Mouse (Mus musculus): ENCODE results near the gene Gm17334. TPM values are rescaled to one million over a fixed set of nuclear protein-coding genes. Genes with fewer than 3 reads are reported as not detected.

Gm17334 gene
- polyA plus RNA-seq, 1 experiment from 2014 or later, result not detected

DNA sequence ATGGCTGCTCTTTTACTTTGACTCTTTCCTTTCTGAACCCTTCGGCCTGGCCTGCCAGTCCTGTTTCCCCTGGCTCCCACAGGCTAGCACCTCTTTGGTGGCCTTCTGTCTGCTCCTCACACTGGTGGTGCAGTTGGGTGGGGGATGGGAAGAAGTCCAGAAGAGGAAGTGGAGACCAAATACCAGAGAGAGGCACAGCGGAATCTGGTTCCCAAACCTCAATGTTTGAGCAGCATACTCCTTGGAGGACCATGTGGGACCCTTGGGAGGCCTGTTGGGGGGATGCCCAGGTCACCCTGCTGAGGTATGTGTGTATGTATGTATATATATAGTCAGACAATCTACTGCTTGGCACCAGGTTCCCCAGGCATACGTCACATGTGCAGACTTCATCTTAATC is 21.0 kb upstream of the Gm17334 start:
- H3K4me3 ChIP-seq, result no peak overlapping the region
- peaks cover 29% of the 10 kb centered on the region for H3K4me1 ChIP-seq
- no peak for DNase-seq (ENCODE audit: extremely low spot score, low spot score)
- 88% methylated on average over 3 of the region's 3 CpGs for WGBS
- no peaks in the 10 kb centered on the region for H3K27me3 ChIP-seq (ENCODE audit: poor library complexity, severe bottlenecking)
- H3K27ac ChIP-seq, result no peak overlapping the region
- H3K36me3 ChIP-seq (replicated peaks), result no peaks in the 10 kb centered on the region
- peaks cover 4% of the 10 kb centered on the region; the same call in 1 of the 2 replicates for H3K9me3 ChIP-seq

DNA sequence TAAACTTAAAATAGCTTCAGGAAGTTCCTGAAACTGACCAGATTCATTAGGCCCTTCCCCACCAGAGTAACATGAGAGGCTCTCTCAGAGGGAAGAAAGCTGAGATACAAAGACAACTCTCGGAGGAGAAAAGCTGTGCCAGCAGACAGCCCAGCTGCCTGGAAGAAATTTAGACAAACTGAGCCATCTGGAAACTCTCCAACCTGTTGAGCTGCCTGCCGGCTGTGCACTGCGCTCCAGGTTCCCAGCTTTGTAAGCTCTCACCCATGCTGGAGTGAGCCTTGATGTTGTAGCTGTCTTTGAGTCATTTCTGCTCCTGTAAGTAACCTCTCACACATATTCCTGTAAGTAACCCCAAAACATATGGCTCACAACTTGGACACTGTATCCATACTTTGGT is 20.0 kb upstream of the Gm17334 start:
- Histone ChIP-seq H3K27ac (no peak overlapping the region), H3K4me1 (peaks cover 35% of the 10 kb centered on the region), H3K9me3 (peaks cover 4% of the 10 kb centered on the region; the same call in 1 of the 2 replicates), H3K4me3 (no peak overlapping the region), H3K27me3 (ENCODE audit: poor library complexity, severe bottlenecking) (no peaks in the 10 kb centered on the region), H3K36me3 (replicated peaks) (no peaks in the 10 kb centered on the region)
- 87% methylated on average over 3 of the region's 3 CpGs for WGBS
- no peak for DNase-seq (ENCODE audit: extremely low spot score, low spot score)

DNA sequence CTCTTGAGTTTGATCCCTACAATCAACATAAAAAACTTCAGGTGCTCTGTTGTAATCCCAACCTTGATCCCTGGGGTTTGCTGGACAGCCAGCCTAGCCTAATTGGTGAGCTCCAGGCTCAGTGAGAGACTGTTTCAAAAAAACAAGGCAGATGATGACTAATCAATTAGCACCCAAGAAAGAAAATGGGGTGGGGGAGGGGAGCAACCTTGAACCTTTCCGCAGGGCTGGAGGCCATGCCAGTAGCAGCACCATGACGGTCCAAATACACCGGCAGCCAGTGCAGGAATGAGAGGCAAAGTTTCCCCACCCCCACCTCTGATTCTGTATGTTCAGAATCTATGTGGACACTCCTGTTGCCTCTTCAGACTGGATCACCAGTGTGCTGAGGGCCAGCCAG is 16.3 kb upstream of the Gm17334 start:
- no peaks in the 10 kb centered on the region for H3K36me3 ChIP-seq (replicated peaks)
- no peak overlapping the region for H3K27ac ChIP-seq
- H3K4me3 ChIP-seq, result no peak overlapping the region
- 75% methylated on average over 3 of the region's 3 CpGs for WGBS
- DNase-seq (ENCODE audit: extremely low spot score, low spot score), result no peak
- H3K27me3 ChIP-seq (ENCODE audit: poor library complexity, severe bottlenecking), result no peaks in the 10 kb centered on the region
- peaks cover 4% of the 10 kb centered on the region; the same call in 1 of the 2 replicates for H3K9me3 ChIP-seq
- peaks cover 17% of the 10 kb centered on the region for H3K4me1 ChIP-seq

DNA sequence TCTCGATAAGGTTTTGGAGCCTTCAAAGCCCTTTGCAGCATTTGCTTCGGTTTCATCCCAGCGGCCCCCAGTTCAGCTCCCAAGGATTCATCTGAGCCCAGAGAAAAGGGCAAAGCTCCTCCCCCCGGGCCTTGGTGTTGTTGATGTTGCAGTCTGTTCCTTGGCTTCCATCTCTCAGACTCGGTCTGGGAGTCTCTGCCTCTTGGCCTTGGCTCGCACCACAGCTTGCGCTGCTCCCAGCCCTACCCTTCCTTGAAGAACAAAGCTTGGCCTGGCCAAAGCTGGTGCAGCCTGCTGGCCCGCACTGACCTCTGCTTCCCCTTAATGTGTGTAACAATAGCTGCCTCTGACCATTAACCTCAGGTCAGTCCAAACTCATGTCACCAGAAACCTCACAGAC is 15.2 kb upstream of the Gm17334 start:
- 68% methylated on average over 8 of the region's 8 CpGs for WGBS
- H3K9me3 ChIP-seq, result peaks cover 4% of the 10 kb centered on the region; the same call in 1 of the 2 replicates
- DNase-seq (ENCODE audit: extremely low spot score, low spot score), result no peak
- no peak overlapping the region for H3K4me3 ChIP-seq
- H3K27me3 ChIP-seq (ENCODE audit: poor library complexity, severe bottlenecking), result no peaks in the 10 kb centered on the region
- H3K36me3 ChIP-seq (replicated peaks), result no peaks in the 10 kb centered on the region
- H3K27ac ChIP-seq, result no peak overlapping the region
- peaks cover 23% of the 10 kb centered on the region for H3K4me1 ChIP-seq

DNA sequence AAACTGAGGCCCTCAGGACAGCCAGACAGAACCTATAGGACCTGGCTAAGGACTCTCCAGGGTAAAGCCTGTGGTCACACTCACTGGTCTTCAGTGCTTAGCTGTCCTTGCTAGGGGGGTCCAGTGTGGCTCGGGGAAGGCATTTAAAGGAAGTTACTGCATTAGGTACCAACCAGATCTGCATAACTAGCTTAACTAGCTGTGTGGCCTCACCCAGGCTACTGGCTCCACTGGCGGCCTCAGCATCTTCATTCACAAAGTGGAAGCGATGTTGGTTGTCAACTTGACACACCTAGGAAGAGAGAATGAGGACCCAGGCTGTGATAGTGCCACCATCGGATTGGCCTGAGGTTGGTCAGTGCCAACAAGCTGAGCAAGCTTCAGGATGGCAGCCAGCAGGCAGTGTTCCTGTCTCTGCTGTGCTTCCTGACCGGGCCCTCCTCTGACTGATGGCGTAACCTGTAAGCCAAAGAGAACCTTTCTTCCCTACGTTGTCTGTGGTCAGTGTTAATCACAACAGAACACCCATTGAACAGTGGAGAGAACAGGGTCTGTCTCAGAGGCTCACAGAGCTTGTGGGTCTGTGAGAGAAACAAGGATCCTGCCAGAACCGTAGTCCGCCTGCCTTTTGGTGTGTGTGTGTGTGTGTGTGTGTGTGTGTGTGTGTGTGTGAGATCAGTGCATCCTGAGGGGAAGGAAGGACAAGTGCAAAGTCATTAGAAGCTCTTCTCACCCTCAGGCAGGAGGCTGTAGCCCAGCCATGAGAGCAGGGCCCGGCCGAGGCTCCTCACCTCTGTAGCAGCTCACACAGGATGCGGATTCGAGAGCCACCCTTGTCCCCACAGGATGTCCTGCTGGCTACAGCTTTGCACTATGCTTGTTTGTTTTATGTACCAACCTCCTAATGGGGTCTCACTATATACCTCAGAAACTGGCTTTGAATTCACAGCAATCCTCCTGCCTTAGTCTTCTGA is 13.4 kb upstream of the Gm17334 start:
- H3K4me1 ChIP-seq, result peaks cover 23% of the 10 kb centered on the region
- H3K27ac ChIP-seq, result no peak overlapping the region
- no peaks in the 10 kb centered on the region for H3K27me3 ChIP-seq (ENCODE audit: poor library complexity, severe bottlenecking)
- WGBS, result 87% methylated on average over 13 of the region's 13 CpGs
- H3K9me3 ChIP-seq, result peaks cover 4% of the 10 kb centered on the region; the same call in 1 of the 2 replicates
- no peak overlapping the region for H3K4me3 ChIP-seq
- no peaks in the 10 kb centered on the region for H3K36me3 ChIP-seq (replicated peaks)
- DNase-seq (ENCODE audit: extremely low spot score, low spot score), result no peak

DNA sequence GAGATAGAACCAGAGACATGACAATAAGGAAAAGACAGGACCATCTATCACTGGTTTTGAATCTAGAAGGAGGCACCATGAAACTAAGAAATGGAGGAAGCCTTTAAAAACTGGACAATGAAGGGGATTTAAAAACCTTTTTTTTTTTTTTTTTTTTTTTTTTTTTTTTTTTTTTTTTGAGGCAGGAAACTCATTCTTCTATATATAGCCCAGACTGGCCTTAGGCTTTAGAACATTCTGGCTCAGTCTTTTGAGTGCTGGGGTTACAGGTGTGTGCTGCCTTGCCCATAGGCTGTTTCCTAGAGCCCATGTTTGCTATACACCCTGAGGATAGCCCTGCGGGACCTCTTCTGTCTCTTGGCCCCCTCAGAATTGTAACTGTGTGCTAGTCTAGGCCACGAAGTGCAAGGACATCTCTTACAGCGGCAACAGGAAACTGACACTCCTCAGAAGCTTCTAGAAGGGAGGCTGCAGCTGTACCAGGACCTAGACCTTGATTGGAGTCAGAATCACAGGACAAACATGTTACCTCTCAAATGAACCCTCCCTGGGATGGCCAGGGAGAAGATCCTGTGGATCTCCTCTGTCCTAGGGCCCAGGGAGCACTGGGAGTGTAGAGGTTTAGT is 12.4 kb upstream of the Gm17334 start:
- WGBS, result 84% methylated on average over 3 of the region's 3 CpGs
- Histone ChIP-seq H3K9me3 (peaks cover 3% of the 10 kb centered on the region; the same call in 1 of the 2 replicates), H3K4me3 (no peak overlapping the region), H3K36me3 (replicated peaks) (no peaks in the 10 kb centered on the region), H3K4me1 (peaks cover 23% of the 10 kb centered on the region), H3K27me3 (ENCODE audit: poor library complexity, severe bottlenecking) (no peaks in the 10 kb centered on the region), H3K27ac (no peak overlapping the region)
- DNase-seq (ENCODE audit: extremely low spot score, low spot score), result no peak

DNA sequence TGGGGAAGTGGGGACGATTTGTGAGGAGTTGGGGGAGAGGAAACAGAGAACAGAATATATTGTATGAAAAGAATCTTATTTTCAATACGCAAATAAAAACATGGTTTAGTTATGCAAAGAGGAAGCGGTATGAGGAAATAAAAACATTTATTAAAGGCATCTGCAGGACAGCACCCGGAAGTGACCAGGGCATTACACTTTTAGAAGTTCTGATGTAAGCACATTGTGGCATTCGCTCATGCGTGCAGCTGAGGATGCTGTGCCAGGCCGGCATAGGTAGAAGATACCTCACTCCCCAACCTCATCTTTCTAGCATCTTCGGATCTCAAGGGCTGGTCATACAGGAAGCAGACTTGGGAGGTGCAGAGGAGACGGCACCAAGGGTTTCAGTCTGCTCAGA is 10.3 kb upstream of the Gm17334 start:
- 89% methylated on average over 9 of the region's 9 CpGs for WGBS
- Histone ChIP-seq H3K27ac (no peak overlapping the region), H3K36me3 (replicated peaks) (no peaks in the 10 kb centered on the region), H3K4me3 (no peak overlapping the region), H3K9me3 (no peaks in the 10 kb centered on the region), H3K27me3 (ENCODE audit: poor library complexity, severe bottlenecking) (no peaks in the 10 kb centered on the region), H3K4me1 (peaks cover 11% of the 10 kb centered on the region)
- DNase-seq (ENCODE audit: extremely low spot score, low spot score), result no peak

DNA sequence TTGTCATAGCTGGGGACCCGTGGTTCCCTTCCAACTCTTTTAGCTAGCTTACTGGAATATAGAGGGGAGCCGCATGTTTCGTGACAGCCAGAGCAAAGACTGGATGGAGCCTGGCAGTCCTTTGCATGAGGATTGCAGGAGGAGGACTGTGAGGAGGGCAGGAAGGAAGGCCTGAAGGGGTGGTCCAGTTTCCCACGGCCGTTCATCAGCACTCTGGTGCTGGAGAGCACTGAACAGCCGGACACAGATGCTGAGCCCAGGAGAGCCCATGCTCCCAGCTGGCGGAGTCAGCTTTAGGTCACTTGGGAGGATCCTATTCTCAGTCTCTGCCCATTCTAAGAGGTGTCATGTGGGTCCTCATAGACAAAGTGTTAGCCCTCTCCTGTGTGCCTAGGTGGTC is 9.0 kb upstream of the Gm17334 start:
- DNase-seq (ENCODE audit: extremely low spot score, low spot score), result no peak
- Histone ChIP-seq H3K4me3 (no peak overlapping the region), H3K27ac (no peak overlapping the region), H3K27me3 (ENCODE audit: poor library complexity, severe bottlenecking) (no peaks in the 10 kb centered on the region), H3K36me3 (replicated peaks) (0 out of 2 replicates have a peak, but pooled peaks cover under 1% of the 10 kb centered on the region), H3K4me1 (peaks cover 6% of the 10 kb centered on the region; the same call in 1 of the 2 replicates), H3K9me3 (no peaks in the 10 kb centered on the region)
- WGBS, result 86% methylated on average over 7 of the region's 7 CpGs

DNA sequence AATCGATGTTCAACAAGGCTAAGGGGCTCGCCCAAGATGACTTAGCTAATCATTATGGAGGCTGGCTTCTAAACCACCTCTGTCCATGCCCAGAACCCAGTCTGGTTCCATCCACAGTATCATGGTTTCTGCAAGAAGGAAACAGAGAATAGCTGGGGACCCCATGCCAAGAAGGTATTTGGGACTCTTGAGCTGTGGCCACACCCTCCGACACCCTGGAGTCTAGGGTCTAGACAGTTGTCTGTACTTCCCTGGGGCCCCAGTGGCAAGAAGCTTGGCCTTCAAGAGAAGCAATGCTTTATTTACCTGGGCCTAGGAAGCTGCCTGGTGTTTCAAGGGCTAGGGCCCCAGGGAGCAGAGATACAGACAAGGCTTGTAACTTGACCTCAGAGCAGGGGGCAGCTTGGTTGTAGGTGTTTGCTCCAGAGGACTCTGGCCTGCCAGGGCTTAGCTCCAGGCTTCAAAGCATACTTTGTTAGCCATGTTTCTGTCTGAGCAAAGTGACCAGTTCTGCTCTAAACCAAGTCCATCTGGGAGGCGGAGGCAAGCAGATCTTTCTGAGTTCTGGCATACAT is 8.3 kb upstream of the Gm17334 start:
- Histone ChIP-seq H3K27me3 (ENCODE audit: poor library complexity, severe bottlenecking) (no peaks in the 10 kb centered on the region), H3K9me3 (no peaks in the 10 kb centered on the region), H3K36me3 (replicated peaks) (peaks cover 4% of the 10 kb centered on the region), H3K4me1 (peaks cover 6% of the 10 kb centered on the region; the same call in 1 of the 2 replicates), H3K4me3 (no peak overlapping the region), H3K27ac (no peak overlapping the region)
- DNase-seq (ENCODE audit: extremely low spot score, low spot score), result no peak
- WGBS, result 91% methylated on average over 4 of the region's 4 CpGs

DNA sequence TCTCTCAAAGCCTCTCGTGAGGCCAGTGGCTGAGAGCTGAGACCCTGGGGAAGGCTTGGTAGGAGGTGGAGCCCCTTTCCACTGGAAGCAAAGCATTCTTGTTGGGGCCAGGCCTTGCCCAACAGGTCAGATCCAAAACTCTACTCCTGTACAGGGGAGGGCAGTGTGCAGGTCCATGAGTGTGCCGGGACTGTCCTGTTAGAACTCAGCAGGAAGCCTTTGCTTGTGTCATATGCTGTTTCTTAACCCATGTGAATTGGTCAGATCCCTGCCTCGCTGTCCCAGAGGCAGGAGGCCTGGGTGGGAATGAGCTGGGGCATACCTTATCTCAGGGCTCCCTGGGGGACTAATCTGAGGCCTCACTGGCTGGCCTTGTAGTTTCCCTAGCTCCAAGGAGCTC is 7.3 kb upstream of the Gm17334 start:
- Histone ChIP-seq H3K9me3 (no peaks in the 10 kb centered on the region), H3K27ac (no peak overlapping the region), H3K36me3 (replicated peaks) (peaks cover 9% of the 10 kb centered on the region), H3K4me1 (peaks cover 6% of the 10 kb centered on the region; the same call in 1 of the 2 replicates), H3K4me3 (no peak overlapping the region), H3K27me3 (ENCODE audit: poor library complexity, severe bottlenecking) (no peaks in the 10 kb centered on the region)
- 80% methylated on average over 3 of the region's 3 CpGs for WGBS
- DNase-seq (ENCODE audit: extremely low spot score, low spot score), result no peak

DNA sequence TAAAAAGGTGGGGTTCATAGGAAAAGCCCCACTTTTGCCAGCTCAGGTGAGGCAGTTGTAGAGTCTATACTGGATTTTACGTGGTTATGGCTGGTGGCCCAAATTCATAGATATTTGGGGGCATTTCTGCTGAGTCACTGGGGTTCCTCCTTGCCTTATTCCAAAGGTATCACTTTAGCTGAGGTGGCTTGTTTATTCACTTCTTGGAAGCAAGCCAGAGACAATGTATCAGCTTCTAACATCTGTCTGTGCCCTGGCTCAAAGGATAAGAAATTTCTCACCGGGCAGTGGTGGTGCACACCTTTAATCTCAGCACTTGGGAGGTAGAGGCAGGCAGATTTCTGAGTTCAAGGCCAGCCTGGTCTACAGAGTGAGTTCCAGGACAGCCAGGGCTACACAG is 6.8 kb upstream of the Gm17334 start:
- H3K27me3 ChIP-seq (ENCODE audit: poor library complexity, severe bottlenecking), result no peaks in the 10 kb centered on the region
- no peak overlapping the region for H3K4me3 ChIP-seq
- 95% methylated on average over 2 of the region's 2 CpGs for WGBS
- H3K36me3 ChIP-seq (replicated peaks), result peaks cover 12% of the 10 kb centered on the region
- no peaks in the 10 kb centered on the region for H3K9me3 ChIP-seq
- no peak overlapping the region for H3K27ac ChIP-seq
- peaks cover 6% of the 10 kb centered on the region; the same call in 1 of the 2 replicates for H3K4me1 ChIP-seq
- DNase-seq (ENCODE audit: extremely low spot score, low spot score), result no peak

DNA sequence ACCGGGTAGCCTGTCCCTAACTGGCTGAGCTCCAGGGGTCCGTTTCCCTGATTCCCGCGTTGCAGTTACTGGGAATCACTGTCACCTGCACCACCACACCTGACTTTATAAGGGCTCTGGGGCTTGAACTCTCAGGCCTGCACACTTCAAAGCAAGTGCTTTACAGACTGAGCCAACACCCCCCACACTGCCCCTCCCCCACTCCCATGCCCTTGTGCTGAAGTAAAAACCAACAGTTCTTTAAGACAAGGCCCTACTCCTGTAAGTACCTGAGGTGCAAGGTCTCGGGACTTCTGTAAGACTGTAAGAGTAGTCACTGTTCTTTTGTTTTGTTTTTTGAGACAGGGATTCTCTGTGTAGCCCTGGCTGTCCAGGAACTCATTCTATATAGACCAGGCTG is 5.5 kb upstream of the Gm17334 start:
- H3K27ac ChIP-seq, result no peak overlapping the region
- 82% methylated on average over 5 of the region's 5 CpGs for WGBS
- DNase-seq (ENCODE audit: extremely low spot score, low spot score), result no peak
- no peaks in the 10 kb centered on the region for H3K4me1 ChIP-seq
- H3K36me3 ChIP-seq (replicated peaks), result peaks cover 15% of the 10 kb centered on the region
- H3K9me3 ChIP-seq, result no peaks in the 10 kb centered on the region
- H3K27me3 ChIP-seq (ENCODE audit: poor library complexity, severe bottlenecking), result no peaks in the 10 kb centered on the region
- H3K4me3 ChIP-seq, result no peak overlapping the region

All from forebrain, embryonic 10.5 days (tissue).